Mouse (Mus musculus) heart, postnatal 0 days (tissue): ENCODE measurements around the gene Arhgap8.

Experiments used
- CTCF ChIP-seq: IDR thresholded peaks from 2 replicates; pipeline ENCODE4 v1.5.1; 2016; ENCODE audit warnings: antibody characterized with exemption, control low read depth, low read depth
- EP300 ChIP-seq: IDR thresholded peaks from 2 replicates; pipeline ENCODE4 v1.6.1; 2016; ENCODE audit warnings: antibody characterized with exemption, low read depth

DNA sequence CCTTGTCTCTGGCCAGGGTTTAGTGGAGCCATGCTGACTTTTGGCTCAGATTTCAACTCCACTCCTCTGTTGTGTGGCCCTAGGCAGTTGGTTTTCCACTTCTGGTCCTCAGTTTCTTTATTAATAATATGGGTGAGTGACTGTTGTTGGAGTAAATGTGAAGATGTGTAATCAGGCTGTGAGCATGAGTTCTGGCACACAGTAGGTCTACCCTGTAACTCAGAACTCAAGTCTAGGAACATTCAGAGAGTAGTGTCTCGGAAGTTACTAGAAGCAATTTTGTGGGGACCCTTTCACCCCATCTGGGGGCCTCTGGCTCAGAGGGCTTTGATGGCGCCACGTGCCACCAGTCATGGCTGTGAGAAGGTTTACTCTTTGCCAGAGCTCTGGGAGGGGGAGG lies 37.6 kb upstream of the Arhgap8 start:
- TF ChIP-seq CTCF, result no peak
- no peak for TF ChIP-seq EP300
